Mouse (Mus musculus) layer of hippocampus, adult 2 months (tissue): ENCODE measurements around the gene Jdp2. TPM values are rescaled to one million over a fixed set of nuclear protein-coding genes. Genes with fewer than 3 reads are reported as not detected.

Experiments
- DNase-seq, 2 experiments: peaks; one replicate each; pipeline ENCODE4 v3.0.0; 2022; ENCODE audit warnings: low spot score in 2 of 2
- H3K27ac ChIP-seq: fragments of 200-600 bp; 2 replicates; pipeline ENCODE4 v1.8.1; 2022
- H3K4me3 ChIP-seq: fragments of 200-600 bp; 2 replicates; pipeline ENCODE4 v1.8.1; 2022; ENCODE audit warnings: mild to moderate bottlenecking
- CTCF ChIP-seq: fragments of 200-600 bp; conservative IDR thresholded peaks from 2 replicates; pipeline ENCODE4 v1.8.1; 2022; ENCODE audit warnings: antibody characterized with exemption, mild to moderate bottlenecking, moderate library complexity
- total RNA-seq, 2 experiments: library from RNA; stranded (reverse); gene quantifications; 2 replicates each; pipeline ENCODE4 v1.2.3; 2021

The Jdp2 gene
- total RNA-seq, 2 experiments from 2014 or later, result 48.2 to 49.5 TPM

- no peak overlapping the region for H3K4me3 ChIP-seq
- DNase-seq, result no peak
- TF ChIP-seq CTCF, result no peak
- H3K27ac ChIP-seq, result no peak overlapping the region
Measured at GRCm38 (mm10) chr12:85625852-85626251, 27.0 kb downstream of the Jdp2 start.

GRCm38 (mm10) chr12:85629661-85630481 is 31.0 kb downstream of the Jdp2 start:
- DNase-seq, result no peak
- no peak for TF ChIP-seq CTCF
- H3K27ac ChIP-seq, result no peak overlapping the region
- H3K4me3 ChIP-seq, result no peak overlapping the region

- no peak overlapping the region for H3K4me3 ChIP-seq
Measured at GRCm38 (mm10) chr12:85631196-85631595, 32.4 kb downstream of the Jdp2 start.

DNA sequence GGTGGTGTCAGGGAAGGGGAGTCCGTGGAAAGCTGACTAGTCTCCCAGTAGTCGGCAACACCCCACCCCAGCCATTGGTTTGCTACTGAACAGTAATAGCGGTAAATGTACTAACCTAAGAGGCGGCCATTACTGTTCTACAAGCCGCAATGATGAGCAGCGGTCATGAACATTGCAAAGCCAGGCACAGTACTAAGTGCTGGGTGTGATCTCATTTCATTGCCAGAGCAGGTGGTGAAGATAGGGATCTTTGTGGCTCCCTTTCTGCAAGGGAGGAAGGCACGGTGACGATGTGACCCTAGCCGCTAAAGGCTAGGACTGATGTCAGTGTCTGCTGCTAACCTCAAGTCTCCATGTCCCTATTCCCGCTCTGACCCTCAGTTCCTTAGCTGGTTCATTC is 33.5 kb downstream of the Jdp2 start:
- TF ChIP-seq CTCF, result no peak
- no peak overlapping the region for H3K4me3 ChIP-seq
- no peak overlapping the region for H3K27ac ChIP-seq
- DNase-seq, result no peak

More at GRCm38 (mm10) chr12:85631196-85631595, 32.4 kb downstream of the Jdp2 start:
- H3K27ac ChIP-seq, result no peak overlapping the region
- DNase-seq, result no peak
- no peak for TF ChIP-seq CTCF

DNA sequence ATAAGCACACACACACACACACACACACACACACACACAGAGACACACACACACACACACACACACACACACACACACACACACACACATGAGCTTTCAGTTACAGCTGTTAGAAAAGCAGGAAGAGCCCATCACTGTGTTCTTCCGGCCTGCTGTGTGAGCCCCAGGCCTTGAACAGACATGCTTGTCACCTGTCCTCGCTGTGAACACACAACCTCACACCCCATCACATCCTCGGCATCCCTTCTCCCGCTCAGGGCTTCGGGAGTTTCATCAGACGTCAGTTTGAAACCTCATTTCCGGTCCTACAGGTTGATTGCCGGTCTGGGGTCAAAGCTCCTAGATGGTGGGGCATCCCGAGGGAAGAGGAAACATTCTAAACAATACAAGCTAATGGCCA is 39.1 kb downstream of the Jdp2 start:
- no peak for TF ChIP-seq CTCF
- Histone ChIP-seq H3K4me3 (no peak overlapping the region), H3K27ac (peak overlapping the region; percentile 51; the same call in 1 of the 2 replicates)
- DNase-seq, result no peak

DNA sequence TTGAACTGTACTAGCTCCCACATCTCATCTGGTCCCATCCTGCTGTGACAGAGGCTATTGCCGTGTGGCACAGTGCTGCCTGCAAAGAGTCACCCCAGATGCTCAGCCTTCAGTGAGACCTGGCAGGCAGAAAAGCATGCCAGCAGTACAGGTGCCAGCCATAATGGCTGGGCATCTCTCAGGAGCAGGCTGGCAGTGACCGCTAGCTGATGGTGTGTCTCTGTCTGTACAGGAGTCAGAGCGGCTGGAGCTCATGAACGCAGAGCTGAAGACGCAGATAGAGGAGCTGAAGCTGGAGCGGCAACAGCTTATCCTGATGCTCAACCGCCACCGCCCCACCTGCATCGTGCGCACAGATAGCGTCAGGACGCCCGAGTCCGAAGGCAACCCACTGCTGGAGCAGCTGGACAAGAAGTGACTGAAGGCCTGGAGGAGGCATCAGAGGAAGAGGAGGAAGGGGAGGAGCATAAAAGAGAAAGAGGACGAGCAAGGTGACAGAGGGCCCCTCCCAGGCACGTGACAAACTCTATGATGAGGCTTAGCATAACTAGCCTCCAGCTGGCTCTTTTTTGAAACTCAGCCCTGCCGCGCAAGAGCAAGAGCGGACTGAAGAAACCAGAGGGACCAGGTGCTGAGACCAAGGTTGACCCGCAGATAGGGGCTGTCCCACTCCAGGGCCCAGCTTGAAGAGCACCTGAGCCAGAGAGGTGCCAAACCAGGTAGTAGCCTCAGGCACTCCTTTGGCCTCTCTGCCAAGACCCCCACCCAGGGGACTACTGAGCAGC is 39.9 kb downstream of the Jdp2 start:
- DNase-seq, result no peak
- Histone ChIP-seq H3K27ac (peak overlapping the region; percentile 51; the same call in 1 of the 2 replicates), H3K4me3 (no peak overlapping the region)
- no peak for TF ChIP-seq CTCF

DNA sequence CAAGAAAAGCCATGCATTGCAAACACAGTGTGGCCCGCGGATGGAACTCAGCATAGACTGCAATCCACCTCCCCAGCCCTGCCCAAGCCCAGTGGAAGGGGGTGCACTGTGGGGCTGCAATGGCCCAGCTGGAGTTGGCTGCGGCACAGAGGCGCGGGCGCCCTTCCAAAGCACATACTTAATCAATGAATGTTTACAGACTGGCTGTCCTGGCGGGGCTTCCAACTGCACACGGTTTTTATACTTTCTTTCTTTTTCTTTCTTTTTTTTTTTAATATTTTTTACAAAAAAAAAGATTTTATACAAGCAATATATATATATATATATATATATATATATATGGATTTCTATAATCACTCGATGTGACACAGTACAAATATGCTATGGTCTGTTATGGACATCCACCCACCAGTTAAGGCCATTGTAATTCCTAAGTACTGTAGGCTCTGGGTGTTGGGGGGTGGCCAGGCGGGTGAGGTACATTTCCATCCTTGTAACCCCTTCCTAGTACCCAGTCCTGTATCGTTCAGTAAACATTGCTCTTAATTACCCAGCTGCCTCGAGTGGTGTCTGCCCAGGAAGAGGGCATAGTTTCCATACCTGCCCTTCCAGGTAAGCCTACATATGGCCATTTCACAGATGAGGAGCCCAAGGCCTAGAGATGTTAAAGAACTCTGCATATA is 40.6 kb downstream of the Jdp2 start:
- TF ChIP-seq CTCF, result no peak
- H3K27ac ChIP-seq, result peak overlapping the region; percentile 51; the same call in 1 of the 2 replicates
- no peak overlapping the region for H3K4me3 ChIP-seq
- peak; percentile 29 to 66 for DNase-seq

DNA sequence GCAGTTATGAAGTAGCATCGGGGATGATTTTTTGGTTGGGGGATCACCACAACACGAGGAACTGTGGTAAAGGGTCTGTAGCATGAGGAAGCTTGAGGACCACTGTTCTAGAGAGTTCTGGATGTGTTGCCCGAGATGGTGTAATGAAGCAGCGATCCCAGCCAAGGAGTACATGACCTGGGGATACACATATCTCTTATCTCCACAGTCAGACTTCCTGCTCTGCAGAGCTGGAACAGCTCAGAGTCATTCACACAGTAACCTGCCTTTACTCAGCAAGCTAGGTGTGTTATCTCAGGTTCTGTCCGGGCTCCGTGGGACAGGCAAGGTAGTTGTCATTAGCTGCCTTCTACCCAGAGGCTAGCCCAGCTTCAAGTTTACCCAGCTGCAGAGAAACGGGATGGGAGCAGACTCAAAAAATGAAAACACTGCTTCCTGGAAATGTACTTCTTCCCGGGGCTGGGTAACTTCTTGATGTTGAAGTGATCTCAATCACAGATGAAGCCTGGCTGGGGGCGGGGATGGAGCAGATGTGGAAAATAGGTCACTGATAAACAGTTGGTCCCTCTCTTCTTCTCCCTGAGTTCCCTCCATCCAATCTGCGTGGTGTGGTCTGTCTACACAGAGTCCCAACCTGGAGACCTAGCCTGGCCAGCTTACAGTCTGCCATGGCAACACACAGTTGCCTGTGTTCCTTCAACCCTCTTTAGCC is 42.2 kb downstream of the Jdp2 start:
- no peak for TF ChIP-seq CTCF
- peak overlapping the region; percentile 51; the same call in 1 of the 2 replicates for H3K27ac ChIP-seq
- no peak for DNase-seq
- H3K4me3 ChIP-seq, result no peak overlapping the region

- no peak for TF ChIP-seq CTCF
- H3K4me3 ChIP-seq, result no peak overlapping the region
- DNase-seq, result no peak
- peak overlapping the region; percentile 51; the same call in 1 of the 2 replicates for H3K27ac ChIP-seq
Measured at GRCm38 (mm10) chr12:85641564-85641931, 42.7 kb downstream of the Jdp2 start.

- no peak for DNase-seq
- Histone ChIP-seq H3K4me3 (no peak overlapping the region), H3K27ac (no peak overlapping the region)
- no peak for TF ChIP-seq CTCF
Measured at GRCm38 (mm10) chr12:85643735-85644134, 44.9 kb downstream of the Jdp2 start.

- H3K4me3 ChIP-seq, result no peak overlapping the region
- DNase-seq, result peak in 1 of 2 experiments; percentile 47
- TF ChIP-seq CTCF, result peak; percentile 69
- H3K27ac ChIP-seq, result no peak overlapping the region
Measured at GRCm38 (mm10) chr12:85645664-85646063, 46.8 kb downstream of the Jdp2 start.

- H3K4me3 ChIP-seq, result no peak overlapping the region
- no peak for DNase-seq
- TF ChIP-seq CTCF, result peak; percentile 72
- H3K27ac ChIP-seq, result no peak overlapping the region
Measured at GRCm38 (mm10) chr12:85647346-85647745, 48.5 kb downstream of the Jdp2 start.

DNA sequence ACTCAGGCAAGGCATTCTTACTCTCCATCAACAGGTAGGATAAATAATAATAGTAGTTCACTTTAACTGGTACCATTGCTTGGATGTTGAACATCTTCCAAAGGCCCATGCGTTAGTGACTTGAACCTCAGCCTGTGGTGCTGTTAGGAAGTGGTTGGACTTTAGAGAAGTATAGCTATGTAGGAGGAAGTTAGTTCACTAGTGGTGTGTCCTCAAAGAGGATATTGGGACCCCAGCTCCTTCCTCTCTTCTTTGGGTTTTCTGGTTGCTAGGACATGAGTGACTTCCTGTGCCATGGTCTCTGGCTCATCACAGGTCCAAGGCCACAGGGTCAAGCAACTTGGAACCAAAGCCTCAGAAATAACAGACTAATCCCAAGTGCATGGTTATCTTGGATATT is 49.1 kb downstream of the Jdp2 start:
- Histone ChIP-seq H3K27ac (no peak overlapping the region), H3K4me3 (no peak overlapping the region)
- no peak for TF ChIP-seq CTCF
- DNase-seq, result no peak
